Mouse (Mus musculus) cerebellum, postnatal 10 days (tissue): ENCODE measurements around the gene Akirin2.

ENCODE experiments used
- DNase-seq, 2 experiments: peaks; one replicate each; pipeline ENCODE4 v3.0.0; 2021; ENCODE audit warnings: mixed read lengths in 2 of 2

Akirin2 gene

DNA sequence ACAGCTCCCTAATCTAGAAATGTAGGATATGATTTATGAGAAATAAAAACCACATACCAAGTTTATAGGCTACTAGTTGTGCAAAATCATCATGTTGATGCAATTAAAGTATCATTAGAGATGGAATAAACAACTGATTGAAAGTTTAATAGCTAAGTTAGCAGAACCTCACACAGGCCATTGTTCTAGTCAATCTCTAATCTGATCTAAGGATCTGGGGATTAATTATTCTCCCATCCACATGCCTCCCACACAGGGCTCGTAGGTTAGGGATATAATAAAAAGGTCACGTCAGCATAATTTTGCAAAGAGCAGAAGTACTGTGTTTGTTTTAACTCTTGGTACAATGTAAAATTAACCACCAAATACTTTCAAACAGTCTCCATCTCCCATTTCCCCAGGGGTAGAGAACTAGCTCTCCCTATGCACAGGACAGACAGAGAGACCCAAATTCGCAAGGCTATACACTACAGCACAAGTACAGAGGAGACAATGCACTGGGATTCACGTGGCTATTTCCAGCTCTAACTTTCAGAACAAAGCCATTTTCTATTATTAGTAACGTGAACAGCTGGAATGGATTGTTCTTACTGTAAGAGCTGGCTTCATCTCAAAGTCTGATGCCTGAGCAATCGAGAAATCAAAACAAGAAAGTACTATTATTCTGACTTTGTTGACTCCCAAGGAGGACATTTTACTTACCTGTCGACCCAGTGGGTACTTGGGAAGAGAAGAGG lies 34.3 kb downstream of the Akirin2 start:
- no peak for DNase-seq

DNA sequence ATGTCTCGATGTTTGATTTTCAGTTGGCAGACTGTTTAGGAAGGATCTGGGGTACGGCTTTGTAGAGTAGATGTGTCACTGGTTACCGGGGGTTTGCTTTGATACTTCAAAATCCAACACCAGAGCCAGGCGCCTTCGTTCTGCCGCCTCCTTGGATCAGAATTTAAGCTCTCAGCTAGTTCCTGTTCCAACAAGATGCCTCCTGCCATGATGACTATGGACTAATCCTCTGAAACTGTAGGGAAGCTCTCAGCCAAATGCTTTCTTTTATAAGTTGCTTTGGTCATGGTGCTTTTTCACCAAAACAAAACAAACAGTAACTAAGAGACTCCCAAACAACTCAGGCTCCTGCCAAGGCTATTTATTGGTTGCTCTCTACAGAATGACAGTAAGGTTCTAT lies 52.4 kb downstream of the Akirin2 start:
- peak in 1 of 2 experiments; percentile 13 for DNase-seq

DNA sequence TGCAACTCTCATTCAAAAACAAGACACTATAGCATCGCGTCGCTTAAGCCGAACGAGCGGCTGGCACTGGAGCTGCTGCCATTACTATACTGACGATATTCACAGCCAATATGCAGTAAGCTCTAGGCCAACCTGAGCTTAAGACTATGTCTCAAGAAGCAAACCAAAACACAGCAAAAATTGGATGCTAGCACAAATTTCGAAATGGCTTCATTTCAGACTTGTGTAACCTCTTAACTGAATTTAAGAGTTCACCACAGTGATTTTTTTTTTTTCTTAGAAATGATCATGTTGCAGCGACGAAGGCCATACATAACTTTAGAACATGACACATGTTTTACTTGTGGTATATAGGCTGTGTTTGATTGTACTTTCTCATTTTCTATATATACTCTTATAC lies 55.9 kb downstream of the Akirin2 start:
- no peak for DNase-seq

DNA sequence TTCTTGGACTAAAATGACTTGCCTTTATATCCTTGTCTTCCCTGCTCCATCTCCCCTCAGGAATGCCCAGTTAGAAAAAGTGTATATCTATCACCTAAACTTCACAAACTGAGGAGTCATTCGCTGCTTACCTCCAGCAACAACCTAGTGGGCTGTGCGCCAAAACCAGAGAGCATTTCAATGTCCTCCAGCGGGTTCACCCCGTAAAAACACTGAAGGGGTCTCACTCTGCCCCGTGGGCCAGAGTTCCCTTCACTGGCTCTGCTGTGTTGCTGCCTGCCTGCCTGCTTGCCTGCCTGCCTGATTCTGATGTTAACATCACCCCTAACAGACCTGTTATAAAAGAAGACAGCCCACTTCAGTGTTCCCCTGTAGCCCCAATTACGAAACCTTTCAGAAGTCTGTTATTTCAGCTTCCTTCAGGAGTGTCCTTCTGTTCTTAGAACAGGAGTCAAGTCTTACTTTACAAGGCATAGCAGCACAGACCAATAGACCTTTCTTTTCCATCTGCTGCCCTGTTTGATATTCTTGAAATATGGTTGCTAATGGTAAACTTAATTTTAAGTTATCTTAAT lies 62.9 kb downstream of the Akirin2 start:
- peak; percentile 37 to 41 for DNase-seq

DNA sequence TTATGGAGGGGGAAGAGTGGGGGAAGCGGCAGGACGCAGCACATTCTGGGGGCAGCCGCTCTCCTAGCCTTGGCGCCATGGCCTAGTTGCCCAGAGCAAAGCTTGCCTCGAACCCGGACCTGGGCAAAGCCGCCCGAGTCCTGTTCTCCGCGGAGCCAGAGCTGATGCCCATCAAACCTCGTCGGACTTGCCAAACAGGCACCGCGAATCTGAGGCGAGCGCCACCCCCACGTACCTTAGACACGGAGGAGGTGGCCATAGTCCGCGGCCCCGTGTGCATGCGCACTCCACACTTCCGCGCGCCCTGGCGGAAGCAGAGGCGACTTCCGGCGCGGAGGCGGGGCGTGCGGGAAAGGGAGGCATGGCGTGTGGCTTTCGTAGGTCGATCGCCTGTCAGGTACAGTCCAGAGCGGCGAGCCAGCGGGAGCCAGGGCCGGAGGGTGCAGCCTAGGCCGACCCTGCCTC lies 63.9 kb downstream of the Akirin2 start, which contains the start of the genes Orc3 and Rars2:
Gene Orc3, minus strand, starts transcription at position 315 of the 465 bp plus-strand sequence.
Gene Rars2, plus strand, starts transcription at position 328 of the 465 bp plus-strand sequence.
- peak; percentile 95 to 97 for DNase-seq

DNA sequence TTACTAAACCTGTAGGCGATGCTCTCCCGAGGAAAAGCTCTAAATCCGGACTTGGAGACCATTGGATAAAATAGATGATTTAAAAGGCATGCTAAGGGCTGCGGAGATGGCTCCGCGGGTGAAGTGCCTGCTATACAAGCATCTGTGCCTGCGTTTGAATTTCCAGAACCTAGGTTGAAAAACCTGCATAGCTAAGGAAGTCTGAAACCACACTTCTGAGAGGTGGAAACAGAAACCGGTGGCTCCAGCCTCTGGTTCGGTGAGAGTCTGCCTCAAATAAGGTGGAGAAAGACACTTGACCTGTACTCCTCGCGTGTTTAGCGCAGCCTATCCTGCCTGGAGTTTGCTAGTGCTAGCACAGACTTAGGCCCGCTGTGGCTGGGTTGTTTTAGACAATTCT lies 64.6 kb downstream of the Akirin2 start:
- DNase-seq = peak; percentile 8 to 31

DNA sequence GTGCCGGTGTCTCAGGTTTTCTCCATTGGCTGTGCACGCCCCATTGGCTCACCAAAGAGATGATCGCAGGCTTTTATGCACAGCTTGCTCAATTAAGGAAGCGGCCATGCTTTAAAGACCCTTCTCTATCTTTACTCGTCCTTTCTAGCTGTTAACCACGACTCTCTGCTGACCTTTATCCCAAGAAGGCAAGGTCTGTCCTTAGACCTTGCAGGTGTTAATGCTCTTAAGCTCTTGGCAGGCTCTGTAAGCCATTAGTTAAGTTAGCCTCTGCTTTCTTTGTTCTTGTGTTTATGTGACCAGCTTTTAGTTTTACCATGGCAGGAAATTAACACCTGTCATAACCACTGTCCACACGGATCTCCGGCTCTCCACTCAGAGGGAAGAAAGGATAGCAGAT lies 65.4 kb downstream of the Akirin2 start:
- no peak for DNase-seq
